Mouse (Mus musculus) hindbrain, embryonic 13.5 days (tissue): ENCODE measurements at regions not wholly inside any gene's neighbourhood (a gene's known extent, or its start where the extent isn't known, plus 50 kb on each side); places are given as distances from the start of the nearest gene placed in this dataset.
"Not testable (repeated sequence)": the region's sequence is repeated elsewhere in the genome, so short reads cannot be mapped to it uniquely, and the experiment has no call there.

Experiments
- ATAC-seq: fragments of 200-750 bp; cut with Nextera tagmentation; 2 replicates; pipeline ENCODE4 v1.8.0; 2017; ENCODE audit warnings: moderate TSS enrichment; ENCODE audit not compliant: low FRiP score
- H3K27ac ChIP-seq: fragments of 300-500 bp; sonication (generic); 2 replicates; pipeline ENCODE4 v1.5.1; 2015; ENCODE audit warnings: inconsistent platforms, mild to moderate bottlenecking, moderate library complexity
- H3K27me3 ChIP-seq: fragments of 300-500 bp; sonication (generic); 2 replicates; pipeline ENCODE4 v1.6.1; 2015; ENCODE audit warnings: mild to moderate bottlenecking, inconsistent platforms
- H3K36me3 ChIP-seq: fragments of 300-500 bp; sonication (generic); 2 replicates; pipeline ENCODE4 v1.6.1; 2015; ENCODE audit warnings: mild to moderate bottlenecking, inconsistent platforms
- H3K4me1 ChIP-seq: fragments of 300-500 bp; sonication (generic); replicated peaks from 2 replicates; pipeline ENCODE4 v1.6.1; 2015; ENCODE audit warnings: inconsistent platforms
- H3K4me2 ChIP-seq: fragments of 300-500 bp; sonication (generic); 2 replicates; pipeline ENCODE4 v1.6.1; 2015; ENCODE audit warnings: inconsistent platforms, mild to moderate bottlenecking, moderate library complexity
- H3K4me3 ChIP-seq: fragments of 300-500 bp; sonication (generic); 2 replicates; pipeline ENCODE4 v1.5.1; 2015; ENCODE audit warnings: mild to moderate bottlenecking, inconsistent platforms
- H3K9ac ChIP-seq: fragments of 300-500 bp; sonication (generic); 2 replicates; pipeline ENCODE4 v1.6.1; 2015; ENCODE audit warnings: mild to moderate bottlenecking, inconsistent platforms
- H3K9me3 ChIP-seq: fragments of 300-500 bp; sonication (generic); 2 replicates; pipeline ENCODE4 v1.6.1; 2016; ENCODE audit warnings: inconsistent platforms
- WGBS: fragments of 180-500 bp; shearing (Covaris S2); methylation state at CpG from one replicate; pipeline ENCODE4 v1.1.7; 2015; 5-methylcytosine and 5-hydroxymethylcytosine counted together

DNA sequence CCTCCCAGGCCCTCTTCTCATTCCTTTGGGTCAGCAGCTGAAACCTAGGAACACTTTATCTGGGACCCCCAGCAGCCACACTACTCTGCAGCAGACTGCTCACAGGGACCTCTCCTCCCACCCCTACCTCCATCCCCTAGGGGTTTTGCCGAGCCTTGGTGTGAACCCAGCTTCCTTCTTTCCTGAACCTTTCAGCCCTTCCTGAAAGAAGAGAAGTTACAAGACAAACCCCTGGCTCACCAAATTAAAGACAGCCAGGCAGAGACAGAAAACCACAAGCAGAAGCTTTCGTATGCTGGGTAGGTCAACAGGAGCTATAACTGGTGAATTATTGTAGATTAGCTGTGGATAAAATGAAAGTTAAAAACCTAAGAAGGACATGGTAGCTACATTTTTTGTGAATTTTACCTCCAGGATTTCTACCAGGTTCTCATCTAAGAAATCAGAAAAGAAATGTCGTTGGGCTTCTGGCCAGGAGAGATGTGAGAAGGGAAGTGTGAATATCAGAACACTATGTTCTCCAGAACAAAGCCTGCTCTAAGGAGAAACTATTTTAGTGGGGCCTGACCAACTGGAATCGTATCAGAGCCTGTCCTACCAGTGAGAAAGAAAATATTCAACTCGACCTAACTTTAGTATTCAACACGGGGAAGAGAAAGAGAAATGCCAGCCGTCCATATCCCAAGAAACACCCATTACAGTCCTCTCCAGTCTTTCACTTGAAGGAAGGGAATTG, 147.4 kb downstream of the Snx18 start:
- H3K36me3 ChIP-seq: no peaks in the 10 kb centered on the region
- H3K27me3 ChIP-seq: no peaks in the 10 kb centered on the region
- no peaks in the 10 kb centered on the region for H3K9me3 ChIP-seq
- no peak overlapping the region for H3K4me3 ChIP-seq
- 85% methylated on average over 7 of the region's 7 CpGs for WGBS
- no peaks in the 10 kb centered on the region for H3K4me1 ChIP-seq
- ATAC-seq: no peak
- no peak overlapping the region for H3K9ac ChIP-seq
- no peak overlapping the region for H3K27ac ChIP-seq
- H3K4me2 ChIP-seq: no peak overlapping the region

DNA sequence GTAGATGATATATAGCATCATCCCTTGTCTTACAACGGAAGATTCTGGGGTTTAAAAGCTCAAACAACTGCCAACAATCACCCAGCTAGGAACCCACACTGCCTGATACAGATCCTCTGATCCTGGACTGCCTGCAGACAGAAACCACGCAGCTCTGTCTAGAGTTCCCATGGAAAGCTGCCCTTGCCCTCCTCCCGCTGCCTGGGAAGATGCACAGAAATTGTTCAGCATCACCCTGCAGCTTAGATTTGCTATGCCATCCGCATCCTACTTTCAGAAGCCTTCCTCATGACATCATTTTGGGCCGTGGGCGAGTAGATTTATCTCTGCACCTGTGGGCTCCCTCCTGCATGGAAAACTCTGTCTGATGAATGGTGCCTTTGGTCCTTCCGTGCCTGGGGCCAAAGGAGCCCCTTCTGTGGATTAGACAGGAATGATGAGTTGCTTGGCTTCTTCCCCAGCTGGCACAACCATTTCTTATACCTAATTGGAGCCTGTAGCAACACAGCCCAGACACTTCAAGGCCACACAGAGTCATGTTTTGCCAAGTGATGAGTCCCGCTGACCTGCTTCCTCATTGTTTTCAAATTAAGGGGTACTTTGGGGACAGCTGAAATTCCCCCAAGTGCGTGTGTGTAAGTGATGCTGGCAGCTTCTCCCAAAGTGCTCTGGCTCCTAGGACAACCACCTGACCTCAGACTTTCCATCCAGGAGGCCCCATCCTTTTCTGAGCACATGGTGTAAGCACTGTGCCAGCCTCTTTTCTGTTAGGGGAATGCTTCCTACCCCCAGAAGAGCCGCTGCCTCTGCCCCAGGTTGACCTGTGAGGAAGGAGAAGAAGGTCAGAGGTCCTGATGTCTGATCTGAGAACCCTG, 153.9 kb downstream of the Snx18 start:
- 50% methylated on average over 10 of the region's 10 CpGs for WGBS
- peak overlapping the region; percentile 30 for H3K27ac ChIP-seq
- H3K9ac ChIP-seq: no peak overlapping the region
- no peak overlapping the region for H3K4me2 ChIP-seq
- H3K9me3 ChIP-seq: no peaks in the 10 kb centered on the region
- H3K4me1 ChIP-seq: peaks cover 17% of the 10 kb centered on the region
- H3K4me3 ChIP-seq: no peak overlapping the region
- ATAC-seq: peak; percentile 85
- no peaks in the 10 kb centered on the region for H3K27me3 ChIP-seq
- no peaks in the 10 kb centered on the region for H3K36me3 ChIP-seq

DNA sequence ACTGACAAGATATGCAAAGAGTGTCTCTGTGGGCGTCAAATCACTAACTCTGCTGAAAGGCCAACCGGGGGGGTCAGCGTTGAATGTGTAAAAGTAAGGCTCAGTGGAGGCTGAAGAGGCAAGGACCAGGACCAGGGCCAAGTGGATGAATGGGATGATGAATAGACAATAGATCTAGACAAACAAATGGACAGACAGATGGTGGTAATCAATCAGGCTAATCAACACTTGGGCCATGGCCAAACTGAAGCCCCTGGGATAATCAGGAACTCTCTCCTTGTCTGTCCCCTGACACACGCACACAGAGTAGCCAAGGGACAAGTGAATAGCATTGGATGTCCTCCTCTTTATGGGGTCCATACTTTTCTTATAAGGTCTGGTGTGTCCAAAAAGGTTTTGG, 154.9 kb downstream of the Snx18 start:
- Histone ChIP-seq H3K27ac (no peak overlapping the region), H3K9me3 (no peaks in the 10 kb centered on the region), H3K4me2 (no peak overlapping the region), H3K9ac (no peak overlapping the region), H3K36me3 (no peaks in the 10 kb centered on the region), H3K4me1 (peaks cover 17% of the 10 kb centered on the region), H3K27me3 (no peaks in the 10 kb centered on the region), H3K4me3 (no peak overlapping the region)
- WGBS: 40% methylated on average over 4 of the region's 4 CpGs
- ATAC-seq: peak; percentile 60

DNA sequence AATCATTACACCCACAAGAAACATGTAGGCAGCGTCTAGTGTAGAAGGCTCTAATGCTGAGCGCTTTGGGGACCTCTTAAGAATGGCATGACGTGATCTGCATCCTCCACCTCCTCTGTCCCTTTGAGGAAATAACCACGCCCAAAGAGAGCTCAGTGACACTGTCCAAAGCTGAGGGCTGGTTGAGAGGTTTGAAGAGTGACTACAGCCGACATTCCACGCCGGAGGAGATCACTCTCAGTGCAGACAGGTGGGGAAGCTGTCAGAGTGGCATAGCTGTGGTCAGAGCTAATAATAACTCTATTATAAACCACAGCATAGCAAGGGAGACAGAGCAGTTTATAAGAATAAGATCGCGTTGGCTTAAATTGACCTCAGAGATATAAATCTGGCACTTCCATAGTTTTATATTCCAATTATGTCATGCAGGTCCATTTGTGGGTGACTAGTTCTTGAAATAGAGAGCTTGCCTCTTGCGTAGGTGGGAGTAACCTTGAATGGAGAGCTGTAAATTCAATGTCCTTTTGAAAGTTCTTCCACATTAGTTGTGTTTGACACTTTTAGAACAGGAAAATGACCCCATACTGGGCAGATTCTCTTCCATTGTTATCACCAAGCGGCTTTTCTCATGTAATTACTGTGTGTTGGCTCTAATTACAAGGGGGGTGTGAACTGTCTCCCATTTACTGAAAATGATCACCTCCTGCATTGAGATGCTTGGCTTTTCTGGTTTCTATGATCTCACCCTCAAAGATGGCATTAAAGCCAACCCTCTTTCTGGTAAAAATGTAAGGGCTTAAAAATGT, 161.7 kb downstream of the BC067074 start:
- Histone ChIP-seq H3K27me3 (no peaks in the 10 kb centered on the region), H3K9ac (no peak overlapping the region), H3K4me2 (no peak overlapping the region), H3K4me3 (no peak overlapping the region), H3K9me3 (no peaks in the 10 kb centered on the region), H3K27ac (no peak overlapping the region), H3K36me3 (no peaks in the 10 kb centered on the region), H3K4me1 (no peaks in the 10 kb centered on the region)
- WGBS: 73% methylated on average over 11 of the region's 11 CpGs
- ATAC-seq: no peak

DNA sequence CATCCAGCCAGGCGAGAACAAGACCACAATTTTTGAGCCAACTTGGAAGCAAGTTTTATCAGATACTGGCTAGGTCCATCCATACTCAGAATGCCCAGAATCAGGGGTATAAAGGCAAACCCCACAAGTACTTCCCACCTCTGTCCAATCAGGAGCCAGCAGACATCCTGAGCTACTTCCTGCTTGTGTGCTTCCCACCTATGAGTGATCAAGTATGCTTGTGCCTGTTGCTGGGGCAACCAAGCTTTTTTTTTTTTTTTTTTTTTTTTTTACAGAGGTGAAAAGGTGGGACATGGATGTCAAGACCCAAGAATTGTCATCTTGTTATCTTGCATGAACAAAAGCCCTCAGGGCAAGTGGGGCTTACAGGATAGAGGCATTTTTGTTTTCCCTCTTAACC, 155.4 kb downstream of the BC067074 start:
- H3K4me3 ChIP-seq: no peak overlapping the region
- no peaks in the 10 kb centered on the region for H3K9me3 ChIP-seq
- WGBS: 92% methylated on average over 1 of the region's 1 CpGs
- ATAC-seq: no peak
- no peaks in the 10 kb centered on the region for H3K27me3 ChIP-seq
- H3K9ac ChIP-seq: no peak overlapping the region
- H3K4me2 ChIP-seq: no peak overlapping the region
- H3K36me3 ChIP-seq: no peaks in the 10 kb centered on the region
- no peak overlapping the region for H3K27ac ChIP-seq
- H3K4me1 ChIP-seq: no peaks in the 10 kb centered on the region

DNA sequence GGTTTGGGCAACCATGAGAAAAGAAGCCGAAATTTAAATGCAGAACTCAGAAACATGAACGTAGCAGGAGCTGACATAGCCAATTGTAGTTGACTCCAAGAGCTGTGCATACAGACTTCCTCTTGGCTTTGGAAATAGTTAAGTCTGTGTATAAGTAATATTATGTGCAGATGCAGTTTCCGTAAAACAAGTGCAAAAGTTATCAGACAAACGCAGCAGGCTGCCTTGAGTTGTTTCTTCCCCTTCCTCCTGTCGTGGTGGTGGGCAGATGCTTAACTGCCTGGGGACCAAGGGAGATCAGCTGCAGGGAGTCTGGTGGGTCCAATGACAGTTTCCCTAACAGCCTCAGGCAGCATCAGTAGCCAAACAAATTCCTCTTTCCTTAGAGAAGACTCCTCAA, 153.3 kb downstream of the BC067074 start:
- Histone ChIP-seq H3K27ac (no peak overlapping the region), H3K36me3 (no peaks in the 10 kb centered on the region), H3K4me3 (no peak overlapping the region), H3K4me1 (no peaks in the 10 kb centered on the region), H3K9me3 (no peaks in the 10 kb centered on the region), H3K4me2 (no peak overlapping the region), H3K27me3 (no peaks in the 10 kb centered on the region), H3K9ac (no peak overlapping the region)
- no peak for ATAC-seq
- 87% methylated on average over 5 of the region's 5 CpGs for WGBS

DNA sequence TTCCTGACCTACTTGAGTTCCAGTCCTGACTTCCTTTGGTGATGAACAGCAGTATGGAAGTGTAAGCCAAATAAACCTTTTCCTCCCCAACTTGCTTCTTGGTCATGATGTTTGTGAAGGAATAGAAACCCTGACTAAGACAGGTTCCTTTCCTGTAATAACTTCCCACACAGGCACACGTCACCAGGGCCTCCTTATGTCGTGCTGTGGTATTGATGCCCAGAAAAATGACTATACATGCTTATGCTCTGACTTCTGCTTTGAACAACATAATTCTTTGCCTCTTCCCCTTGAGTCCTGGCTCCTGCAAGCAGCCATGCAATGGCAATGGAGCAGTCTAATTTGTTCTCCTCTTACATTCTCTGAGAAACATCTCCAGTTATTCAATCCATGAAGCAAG, 151.5 kb downstream of the BC067074 start:
- not testable (repeated sequence) for H3K36me3 ChIP-seq, H3K9ac ChIP-seq, H3K27ac ChIP-seq, H3K4me3 ChIP-seq, ATAC-seq, H3K4me2 ChIP-seq, H3K4me1 ChIP-seq, H3K27me3 ChIP-seq, H3K9me3 ChIP-seq
- WGBS: 92% methylated on average over 2 of the region's 2 CpGs

DNA sequence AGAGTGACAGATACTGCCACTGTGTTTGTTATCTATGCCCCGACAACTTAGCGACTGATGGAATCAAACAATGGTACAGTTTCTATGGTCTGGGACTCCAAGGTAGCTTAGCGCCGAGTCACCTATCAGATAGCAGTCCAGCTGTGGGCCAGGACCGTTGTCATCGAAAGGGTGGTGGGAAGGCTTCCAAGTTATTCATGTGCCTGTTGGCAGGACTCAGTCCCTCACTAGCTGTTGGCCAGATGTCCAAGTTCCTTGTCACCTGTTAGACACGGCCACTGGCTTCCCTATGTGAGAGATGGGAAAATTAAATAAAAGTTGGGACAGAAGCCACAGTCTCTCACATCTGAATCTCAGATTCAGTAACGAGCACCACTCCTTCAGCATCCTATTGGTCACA, 150.1 kb downstream of the BC067074 start:
- H3K9ac ChIP-seq: no peak overlapping the region
- no peaks in the 10 kb centered on the region for H3K36me3 ChIP-seq
- ATAC-seq: no peak
- H3K9me3 ChIP-seq: no peaks in the 10 kb centered on the region
- H3K27ac ChIP-seq: no peak overlapping the region
- 88% methylated on average over 8 of the region's 8 CpGs for WGBS
- no peak overlapping the region for H3K4me2 ChIP-seq
- H3K27me3 ChIP-seq: no peaks in the 10 kb centered on the region
- no peaks in the 10 kb centered on the region for H3K4me1 ChIP-seq
- H3K4me3 ChIP-seq: no peak overlapping the region

DNA sequence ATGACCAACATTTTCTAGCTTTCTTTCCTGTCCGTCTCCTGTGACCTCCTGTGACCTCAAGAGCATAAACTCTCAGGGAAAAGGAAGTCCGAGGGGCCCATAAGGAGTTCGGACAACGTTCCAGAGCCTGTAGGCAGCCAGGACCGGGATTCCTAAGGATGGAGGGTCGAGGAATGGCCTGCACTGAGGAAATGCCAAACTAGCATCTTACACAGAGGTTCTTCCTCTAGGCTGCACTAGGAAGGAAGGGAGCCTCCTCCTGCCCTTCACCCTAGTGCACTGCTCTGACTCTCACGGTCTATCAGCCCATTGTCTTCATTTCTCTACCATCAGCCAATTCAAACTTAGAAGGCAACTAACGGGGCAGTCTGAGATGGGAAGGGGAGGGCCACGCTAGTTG, 149.2 kb downstream of the BC067074 start:
- H3K4me2 ChIP-seq: no peak overlapping the region
- no peak overlapping the region for H3K4me3 ChIP-seq
- no peaks in the 10 kb centered on the region for H3K4me1 ChIP-seq
- H3K9ac ChIP-seq: no peak overlapping the region
- H3K9me3 ChIP-seq: no peaks in the 10 kb centered on the region
- no peak overlapping the region for H3K27ac ChIP-seq
- H3K27me3 ChIP-seq: no peaks in the 10 kb centered on the region
- 77% methylated on average over 9 of the region's 9 CpGs for WGBS
- ATAC-seq: no peak
- no peaks in the 10 kb centered on the region for H3K36me3 ChIP-seq

DNA sequence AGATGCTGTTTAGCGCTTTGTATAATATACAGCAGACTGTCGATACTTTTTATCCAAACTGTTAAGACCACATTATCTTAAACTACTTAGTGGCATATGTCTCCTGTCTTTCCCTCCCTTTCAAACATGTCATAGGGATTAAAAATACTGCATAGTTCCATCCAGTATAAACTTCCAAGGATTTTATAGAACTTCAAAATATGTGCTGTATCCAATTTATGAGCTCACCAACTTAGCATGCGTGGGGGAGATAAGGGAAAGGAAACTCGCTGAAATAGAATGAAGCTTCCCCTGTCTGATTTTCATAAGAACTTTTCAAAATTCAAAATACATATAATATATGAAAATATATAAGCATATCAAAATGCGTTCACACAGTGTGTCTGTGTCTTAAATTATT, 147.2 kb downstream of the BC067074 start:
- no peak overlapping the region for H3K27ac ChIP-seq
- no peak for ATAC-seq
- H3K9me3 ChIP-seq: no peaks in the 10 kb centered on the region
- H3K4me2 ChIP-seq: no peak overlapping the region
- no peaks in the 10 kb centered on the region for H3K36me3 ChIP-seq
- H3K4me1 ChIP-seq: no peaks in the 10 kb centered on the region
- H3K4me3 ChIP-seq: no peak overlapping the region
- 94% methylated on average over 5 of the region's 5 CpGs for WGBS
- H3K27me3 ChIP-seq: no peaks in the 10 kb centered on the region
- no peak overlapping the region for H3K9ac ChIP-seq

DNA sequence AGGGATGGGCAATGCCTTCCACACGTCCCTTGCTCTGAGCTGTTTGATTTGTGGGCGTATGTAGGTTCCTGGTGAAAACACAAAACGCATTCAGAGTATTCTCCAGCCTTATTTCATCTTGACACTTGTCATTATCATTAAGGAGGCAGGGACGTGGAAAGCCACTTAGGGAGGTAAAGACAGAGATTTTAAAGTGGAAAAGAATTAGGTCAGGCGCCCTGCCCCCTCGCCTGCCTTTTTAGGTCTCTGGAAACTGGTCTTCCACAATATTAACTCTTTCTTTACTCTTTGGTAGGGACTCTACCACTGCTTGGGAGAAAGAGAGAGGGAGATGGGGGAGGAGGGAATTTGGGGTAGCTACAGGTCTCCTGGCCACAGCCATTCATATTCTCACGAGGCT, 146.6 kb downstream of the BC067074 start:
- Histone ChIP-seq H3K9me3 (no peaks in the 10 kb centered on the region), H3K9ac (no peak overlapping the region), H3K4me1 (no peaks in the 10 kb centered on the region), H3K4me2 (no peak overlapping the region), H3K27ac (no peak overlapping the region), H3K36me3 (no peaks in the 10 kb centered on the region), H3K4me3 (no peak overlapping the region), H3K27me3 (no peaks in the 10 kb centered on the region)
- WGBS: 45% methylated on average over 7 of the region's 7 CpGs
- no peak for ATAC-seq

DNA sequence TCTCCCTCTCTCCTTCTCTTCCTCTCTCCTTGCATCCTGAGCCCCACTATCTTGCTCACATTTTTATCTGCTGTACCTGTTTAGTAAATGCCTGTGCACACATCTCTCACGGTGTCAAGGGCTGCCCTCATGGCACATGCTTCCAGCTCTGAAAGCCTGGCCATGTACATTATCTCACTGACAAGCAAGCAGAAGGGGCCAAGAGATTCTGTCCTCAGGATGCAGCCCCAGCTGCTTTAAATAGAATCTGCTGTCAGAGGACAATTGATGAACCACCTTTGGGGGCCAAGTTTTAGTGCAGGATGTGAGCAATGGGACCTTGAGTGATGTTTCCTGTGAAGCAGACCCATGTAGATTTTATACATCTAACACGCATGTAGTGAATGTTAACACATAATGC, 145.9 kb downstream of the BC067074 start:
- H3K4me3 ChIP-seq: no peak overlapping the region
- no peak for ATAC-seq
- WGBS: 83% methylated on average over 2 of the region's 2 CpGs
- H3K27me3 ChIP-seq: no peaks in the 10 kb centered on the region
- no peak overlapping the region for H3K27ac ChIP-seq
- H3K4me1 ChIP-seq: no peaks in the 10 kb centered on the region
- no peak overlapping the region for H3K9ac ChIP-seq
- H3K36me3 ChIP-seq: no peaks in the 10 kb centered on the region
- no peaks in the 10 kb centered on the region for H3K9me3 ChIP-seq
- H3K4me2 ChIP-seq: no peak overlapping the region
